Mouse (Mus musculus) ovary, adult 2 months (tissue): ENCODE measurements around the gene Tmem216. TPM values are rescaled to one million over a fixed set of nuclear protein-coding genes. Genes with fewer than 3 reads are reported as not detected.

Experiments used
- polyA plus RNA-seq: library from polyadenylated mRNA; depleted of rRNA; stranded (reverse); fragments of >200 nt; gene quantifications from 2 replicates; pipeline ENCODE4 v1.2.3, GENCODE M21; 2012; rRNA removed

Gene Tmem216
- polyA plus RNA-seq = 18.1 and 23.6 TPM in 2 replicates

DNA sequence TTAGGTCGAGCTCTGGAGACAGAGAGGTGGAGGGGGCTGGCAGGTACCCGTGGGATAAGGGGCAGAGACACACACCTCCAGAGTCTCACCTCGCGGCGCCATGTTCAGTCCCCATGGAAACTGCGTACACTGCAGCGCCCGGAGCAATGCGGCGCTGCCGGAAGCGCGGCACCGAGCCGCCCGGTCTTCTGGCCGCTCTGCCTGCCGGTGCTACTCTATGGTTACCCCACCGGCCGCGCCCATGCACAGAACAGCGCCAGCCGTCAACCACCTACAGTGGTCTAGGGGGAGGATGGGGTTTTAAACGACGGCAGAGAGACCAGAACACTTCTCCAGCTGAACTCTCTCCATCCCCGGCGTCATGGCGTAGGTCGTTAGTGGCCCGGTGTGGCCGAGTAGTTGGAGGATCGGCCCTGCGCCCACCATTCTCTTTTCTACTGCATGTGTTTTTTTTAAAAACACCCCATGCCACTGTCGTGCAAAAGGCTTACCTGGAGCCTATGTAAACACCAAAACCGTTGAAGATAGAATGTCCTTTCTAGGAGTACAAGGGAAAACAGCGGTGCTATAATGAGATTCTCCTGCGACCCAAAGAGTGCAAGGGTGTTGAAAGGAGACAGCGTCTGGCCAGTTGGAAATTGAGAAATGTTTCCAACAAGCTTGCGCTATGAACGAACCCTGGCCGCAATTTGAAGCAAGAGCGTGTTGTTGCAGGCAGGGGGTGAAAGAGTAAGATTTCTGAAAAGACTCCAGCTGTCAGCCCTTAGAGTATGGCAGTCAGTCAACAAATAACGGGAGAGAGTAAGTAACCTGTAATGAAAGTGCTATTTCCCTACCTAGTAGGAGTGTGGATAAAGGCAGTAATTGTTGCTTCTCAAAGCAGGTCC lies at the start of gene Tmem216:
Gene Tmem216, minus strand, starts transcription at position 615 of the 887 bp plus-strand sequence.

DNA sequence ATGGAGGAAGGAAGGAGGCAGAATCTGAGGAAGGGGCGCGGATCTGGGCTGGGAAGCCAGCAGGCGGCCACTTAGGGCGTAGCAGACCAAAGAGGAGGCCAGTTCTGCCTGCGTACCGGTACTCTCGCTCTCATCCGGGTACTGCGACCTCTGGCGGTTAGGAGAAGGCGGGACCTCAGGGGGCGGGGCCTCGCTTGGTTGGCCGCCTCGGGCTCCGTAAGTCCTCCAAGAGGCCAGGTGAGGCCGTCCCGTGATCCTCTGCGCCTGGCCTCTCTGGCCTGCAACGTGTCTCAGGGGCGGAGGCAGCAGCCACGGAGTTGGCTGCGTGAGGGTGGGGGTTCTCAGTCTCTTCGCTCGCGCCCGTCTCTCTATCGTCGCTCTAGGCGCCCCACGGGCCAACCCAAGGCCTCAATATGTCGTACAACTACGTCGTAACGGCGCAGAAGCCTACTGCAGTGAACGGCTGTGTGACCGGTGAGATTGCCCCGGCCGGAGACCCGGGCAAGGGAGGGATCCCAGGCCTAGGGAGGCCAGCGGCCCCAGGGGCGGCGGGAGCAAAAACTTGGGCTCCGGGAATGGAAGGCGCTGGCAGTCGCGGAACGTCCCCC lies 49.4 kb upstream of the Tmem216 start, which contains the start of the genes Ddb1 and Tkfc:
Gene Ddb1, plus strand, starts transcription at position 35 of the 608 bp plus-strand sequence.
Gene Tkfc, minus strand, starts transcription at position 362 of the 608 bp plus-strand sequence.

DNA sequence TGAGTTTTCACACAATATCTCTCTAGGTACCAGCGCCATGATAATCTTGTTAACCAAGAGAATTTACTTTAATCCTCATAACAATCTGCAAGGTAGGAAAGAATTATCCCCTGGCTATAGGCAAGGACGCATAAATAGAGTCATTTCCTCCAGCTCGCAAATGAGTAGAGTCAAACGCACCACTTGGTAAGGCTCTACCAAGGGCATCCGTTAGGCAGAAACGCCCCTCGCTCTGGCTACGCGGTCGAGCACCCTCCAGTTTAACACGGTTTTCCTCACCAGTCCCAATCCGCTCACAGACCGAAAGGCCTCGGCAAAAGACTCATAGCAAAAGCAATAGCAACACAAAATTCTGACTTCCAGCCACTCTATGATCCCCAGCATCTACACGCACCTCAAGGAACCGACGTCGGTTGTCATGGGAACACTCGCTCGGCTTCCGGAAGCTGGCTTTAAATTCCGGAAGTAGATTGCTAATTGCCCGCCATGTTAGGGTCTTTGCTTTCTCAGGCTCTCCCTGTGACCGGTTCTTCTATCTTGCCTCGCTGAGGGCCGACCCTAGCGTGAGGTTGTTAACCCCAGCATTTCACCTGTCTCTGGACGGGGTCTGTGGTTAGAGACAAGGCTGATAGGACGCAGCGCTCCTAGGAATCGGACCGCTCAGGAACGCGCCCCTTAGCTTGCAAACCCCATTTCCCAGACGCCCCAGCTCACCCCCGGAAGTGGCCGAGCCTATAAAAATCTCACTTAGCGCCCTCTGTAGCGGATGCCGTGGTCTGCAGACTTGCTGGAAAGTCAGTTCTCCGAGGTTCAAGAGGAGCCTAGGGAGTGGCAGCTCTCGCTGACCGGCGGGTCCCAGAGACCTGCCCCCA lies 20.9 kb upstream of the Tmem216 start, which contains the start of the genes Cyb561a3 and Tmem138:
Gene Cyb561a3, plus strand, starts transcription at position 483 of the 872 bp plus-strand sequence.
Gene Tmem138, minus strand, starts transcription at position 673 of the 872 bp plus-strand sequence.

DNA sequence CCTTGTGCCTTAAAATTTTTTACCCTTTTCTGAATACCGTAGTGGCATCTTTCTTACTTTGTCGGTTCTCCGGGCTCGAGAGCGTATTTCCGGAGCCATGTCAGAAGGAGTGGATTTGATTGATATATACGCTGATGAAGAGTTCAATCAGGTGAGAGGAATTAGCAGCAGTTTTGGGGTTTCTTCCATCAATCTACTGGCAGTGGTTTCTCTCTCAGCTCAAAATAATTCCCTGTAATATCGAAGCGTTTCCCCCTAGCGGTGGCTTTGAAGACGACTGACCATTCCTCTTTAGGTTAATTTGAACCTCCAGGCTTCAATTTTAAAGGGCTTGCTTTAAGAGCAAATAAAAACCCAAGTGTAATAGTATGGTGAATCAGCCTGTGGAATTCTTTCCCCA lies 30.1 kb downstream of the Tmem216 start, which contains the start of gene Sdhaf2:
Gene Sdhaf2, minus strand, starts transcription at position 233 of the 400 bp plus-strand sequence.

DNA sequence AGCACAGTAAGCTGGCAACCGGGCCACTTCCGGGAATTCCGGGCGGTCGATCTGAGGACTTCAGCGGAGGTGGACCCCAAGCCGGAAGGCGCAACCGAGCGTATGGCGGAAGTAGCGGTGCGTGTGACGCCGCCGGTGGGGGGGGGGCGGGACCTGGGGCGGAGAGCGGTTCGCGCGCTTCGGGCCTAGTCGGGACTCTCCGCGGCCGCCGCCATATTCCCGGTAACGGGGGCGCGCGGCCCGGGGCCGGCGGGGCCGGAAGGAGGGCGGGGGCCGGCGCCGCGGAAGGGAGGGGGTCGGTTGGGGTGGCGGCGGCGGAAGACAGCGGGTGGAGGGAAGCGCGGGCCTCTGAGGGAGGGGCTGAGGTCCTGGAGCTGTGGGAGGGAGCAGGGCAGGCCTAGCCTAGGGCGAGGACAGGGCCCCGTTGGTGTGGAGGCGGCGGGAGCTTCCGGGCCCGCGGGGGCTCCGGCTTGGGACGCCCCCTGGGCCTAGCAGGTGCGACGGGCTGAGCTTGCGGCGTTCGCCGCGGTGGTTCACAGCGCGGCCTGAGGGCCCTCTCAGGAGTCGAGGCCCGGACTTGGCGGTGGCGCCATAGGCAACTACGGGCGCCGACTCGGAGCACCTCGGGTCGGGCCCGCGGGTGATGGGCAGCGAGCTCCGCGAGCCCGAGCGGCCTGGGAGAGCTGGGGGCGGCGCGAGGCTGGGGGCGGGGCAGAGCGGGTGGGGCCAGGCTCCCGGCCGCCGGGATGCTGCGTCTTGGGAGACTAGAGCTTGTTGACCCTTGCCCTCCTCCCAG lies 30.7 kb downstream of the Tmem216 start, which contains the start of gene Cpsf7:
Gene Cpsf7, plus strand, starts transcription at position 161 of the 796 bp plus-strand sequence.

Other genes with a start within 250 kb of the Tmem216 start
- gene Syt7, start 167.1 kb downstream of the Tmem216 start, polyA plus RNA-seq = 42.2 and 53.2 TPM in 2 replicates
- 46.3 and 61.4 TPM in 2 replicates for gene Lrrc10b, start 98.8 kb downstream of the Tmem216 start, polyA plus RNA-seq
- gene Ppp1r32, start 73.3 kb downstream of the Tmem216 start, polyA plus RNA-seq = 16.4 and 18.1 TPM in 2 replicates
- 31.6 and 52.4 TPM in 2 replicates for gene Cpsf7, start 31.0 kb downstream of the Tmem216 start, polyA plus RNA-seq
- gene Sdhaf2, start 30.1 kb downstream of the Tmem216 start, polyA plus RNA-seq = 19.1 and 24.4 TPM in 2 replicates
- gene Cyb561a3, start 20.9 kb upstream of the Tmem216 start, polyA plus RNA-seq = 41.1 and 42.6 TPM in 2 replicates
- gene Tmem138, start 21.1 kb upstream of the Tmem216 start, polyA plus RNA-seq = 15.5 and 19.1 TPM in 2 replicates
- gene Ddb1, start 49.1 kb upstream of the Tmem216 start, polyA plus RNA-seq = 140 and 182 TPM in 2 replicates
- 17.7 and 18.7 TPM in 2 replicates for gene Tkfc, start 49.4 kb upstream of the Tmem216 start, polyA plus RNA-seq
- 0.47 and 1.0 TPM in 2 replicates for gene Vwce, start 78.0 kb upstream of the Tmem216 start, polyA plus RNA-seq
- 1.4 and 2.0 TPM in 2 replicates for gene Pga5, start 121.8 kb upstream of the Tmem216 start, polyA plus RNA-seq
- 31.6 and 39.4 TPM in 2 replicates for gene Vps37c, start 132.5 kb upstream of the Tmem216 start, polyA plus RNA-seq
- gene Cd5, start 182.8 kb upstream of the Tmem216 start, polyA plus RNA-seq = 0.25 and 0.53 TPM in 2 replicates